Mouse (Mus musculus) brain, adult 10 weeks (tissue): ENCODE data around the gene Rom1. TPM values are rescaled to one million over a fixed set of nuclear protein-coding genes. Genes with fewer than 3 reads are reported as not detected.

ENCODE experiments used
- polyA plus RNA-seq: library from polyadenylated mRNA; stranded (reverse); fragments of 350-450 nt; fragmentation: Illumina TruSeq; extraction: RNeasy Lipid Tissue Mini Kit (QIAGEN cat#74804); gene quantifications from one replicate; pipeline ENCODE4 v1.2.3, GENCODE M21; 2015; ENCODE audit warnings: low read depth, low replicate concordance

Gene Rom1
- 10.4 TPM for polyA plus RNA-seq

GRCm38 (mm10) chr19:8929224-8930088 lies at the start of gene Rom1, which contains the start of gene Eml3:
Gene Rom1, minus strand, starts transcription at chr19:8929356.
Gene Eml3, plus strand, starts transcription at chr19:8929552.

DNA sequence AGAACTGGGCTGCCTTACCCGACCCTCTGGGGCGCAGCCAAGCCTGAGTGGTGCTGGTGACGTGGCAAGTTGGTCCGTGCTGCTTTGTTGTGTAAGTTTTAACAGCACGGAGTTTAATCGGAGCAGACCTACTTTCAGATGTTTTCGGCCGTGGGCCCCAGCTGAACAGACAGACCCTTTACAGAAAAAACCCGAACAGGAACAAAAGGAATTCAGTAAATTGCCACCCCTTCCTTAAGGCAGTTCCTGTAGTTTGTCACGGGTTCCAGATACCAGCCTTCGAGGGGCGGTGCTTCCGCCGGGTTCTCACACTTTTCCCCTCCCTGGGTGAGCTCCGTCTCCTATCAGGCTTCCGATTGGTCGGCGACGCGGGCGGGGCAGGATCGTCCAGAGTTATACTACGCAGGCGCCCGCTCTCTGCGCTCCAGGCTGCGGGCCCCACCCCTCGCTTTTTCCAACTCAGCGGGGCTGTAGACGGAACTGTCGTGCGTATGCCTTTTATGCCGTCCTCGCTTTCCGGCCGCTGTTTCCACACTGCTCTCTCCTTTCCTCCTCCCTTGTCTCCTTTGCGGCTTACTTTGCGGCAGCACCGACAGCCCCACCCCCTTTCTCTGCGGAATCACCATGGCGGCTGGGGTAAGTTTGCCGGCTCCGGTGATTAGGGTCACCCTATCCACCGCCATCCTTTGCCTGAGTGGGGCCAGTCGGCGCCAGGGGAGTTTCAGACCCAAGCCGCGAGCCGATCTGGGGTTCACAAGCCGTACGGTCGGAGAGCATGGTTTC lies 37.6 kb upstream of the Rom1 start, which contains the start of gene Eef1g:
Gene Eef1g (plus strand): TSS at position 452 of the 783 bp plus-strand sequence.

GRCm38 (mm10) chr19:8953135-8954039 lies 24.2 kb upstream of the Rom1 start, which contains the start of gene Tut1:
Gene Tut1, plus strand, starts transcription at chr19:8953847.

DNA sequence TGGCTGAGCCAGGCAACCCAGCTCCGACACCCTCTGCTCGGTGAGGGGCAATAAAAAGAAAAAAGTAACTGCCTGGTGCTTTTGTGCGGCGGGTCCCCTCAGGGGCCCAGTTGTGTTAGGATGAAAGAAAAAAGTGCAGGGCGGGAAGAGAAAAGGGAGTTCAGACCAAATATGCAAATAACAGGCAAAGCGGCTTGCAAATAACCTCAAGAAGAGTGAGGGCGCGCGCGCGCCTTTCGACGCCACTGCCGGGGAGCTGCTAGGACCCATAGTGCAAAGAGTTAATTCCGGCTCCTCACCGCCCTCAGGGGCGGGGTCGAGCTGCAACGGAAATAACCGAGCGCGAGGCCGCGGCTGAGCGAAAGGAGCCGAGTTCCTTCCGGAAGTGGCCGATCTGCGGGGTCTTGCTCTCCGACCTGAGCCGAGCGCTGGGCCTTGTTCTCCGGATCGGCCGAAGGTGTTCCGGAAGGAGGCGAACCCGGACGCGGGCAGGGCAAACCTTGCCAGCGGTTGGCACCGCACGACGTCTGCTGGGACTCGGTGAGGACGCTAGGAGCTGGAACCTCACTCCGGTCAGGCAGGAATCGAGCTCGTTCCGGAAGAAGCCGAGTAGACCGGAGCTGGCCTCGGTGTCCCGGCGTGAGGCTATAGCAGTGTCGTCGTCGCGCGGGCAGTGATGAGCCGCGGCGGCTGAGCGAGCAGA lies 12.5 kb upstream of the Rom1 start, which contains the start of gene Mta2:
Gene Mta2 (plus strand): TSS at position 361 of the 703 bp plus-strand sequence.

GRCm38 (mm10) chr19:8920073-8920736 lies 9.0 kb downstream of the Rom1 start, which contains the start of gene B3gat3:
Gene B3gat3, plus strand, starts transcription at chr19:8920374.

GRCm38 (mm10) chr19:8897865-8898495 lies 31.2 kb downstream of the Rom1 start, which contains the start of gene Ganab:
Gene Ganab, plus strand, starts transcription at chr19:8898071.

GRCm38 (mm10) chr19:8892829-8893766 lies 36.1 kb downstream of the Rom1 start, which contains the start of gene Ints5:
Gene Ints5, plus strand, starts transcription at chr19:8893005.

GRCm38 (mm10) chr19:8888511-8889385 lies 40.4 kb downstream of the Rom1 start, which contains the start of the genes 1810009A15Rik and Gm49416:
Gene 1810009A15Rik, plus strand, starts transcription at chr19:8888853.
Gene Gm49416, plus strand, starts transcription at chr19:8888926.

DNA sequence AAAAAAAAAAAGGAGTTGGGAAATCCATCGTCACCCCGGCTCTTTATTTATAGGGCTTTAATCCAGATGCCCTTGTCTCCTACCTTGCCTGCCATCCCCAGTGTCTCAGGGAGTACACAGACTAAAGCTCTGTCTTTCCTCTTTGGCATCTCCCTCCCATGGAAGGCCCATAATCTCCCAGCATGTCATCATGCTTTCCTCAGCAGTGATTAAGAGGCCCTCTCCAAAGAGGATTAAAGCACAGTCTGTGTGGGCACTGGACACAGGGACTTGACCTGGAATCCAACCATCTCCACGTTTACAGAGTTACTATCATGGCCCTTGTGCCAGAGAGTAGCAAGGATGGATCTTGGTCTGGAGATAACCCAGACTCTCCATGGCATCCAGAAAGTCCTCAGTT lies 45.5 kb downstream of the Rom1 start, which contains the start of the genes Lbhd1 and Gm49403:
Gene Lbhd1 (plus strand): TSS at position 117 of the 400 bp plus-strand sequence.
Gene Gm49403 (plus strand): TSS at position 315 of the 400 bp plus-strand sequence.

DNA sequence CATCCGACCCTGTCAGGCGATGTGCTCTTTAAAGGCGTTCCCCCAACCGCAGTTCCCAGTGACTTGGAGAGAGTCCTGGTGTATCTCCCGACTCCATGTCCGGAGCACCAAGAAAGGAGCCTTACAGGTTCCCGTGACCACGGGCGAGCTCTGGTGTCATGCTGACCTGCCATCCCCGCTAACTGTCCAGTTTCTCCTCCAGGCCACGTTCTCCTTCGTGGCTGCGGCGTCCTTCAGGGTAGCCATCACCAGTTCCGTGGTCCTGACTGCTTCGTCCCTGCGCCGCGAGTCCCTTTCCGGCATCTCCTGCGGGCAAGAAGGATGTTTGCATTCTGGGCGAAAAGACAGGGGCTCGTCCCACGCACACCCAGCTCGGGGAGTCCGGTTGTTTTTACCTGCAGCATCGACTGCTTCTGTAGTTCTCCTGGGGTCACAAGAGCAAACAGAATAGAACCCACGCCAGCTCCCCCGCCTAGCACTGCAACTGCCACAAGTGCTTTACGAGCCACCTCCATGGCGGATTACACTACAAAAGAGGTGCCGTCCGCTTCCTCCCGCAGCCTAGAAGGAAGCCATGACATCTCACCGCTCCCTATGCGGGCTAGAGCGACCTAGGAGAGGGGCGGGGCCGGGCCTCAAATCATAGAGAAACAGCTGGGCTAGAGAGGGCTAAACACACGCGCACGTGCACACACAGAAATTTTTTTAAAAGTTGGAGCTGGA lies 48.7 kb downstream of the Rom1 start, which contains the start of gene Uqcc3:
Gene Uqcc3 (minus strand): TSS at position 613 of the 723 bp plus-strand sequence.

Other genes starting within 250 kb of the Rom1 start
- 155 TPM for gene Slc3a2, start 206.0 kb downstream of the Rom1 start, polyA plus RNA-seq
- gene Wdr74, start 193.5 kb downstream of the Rom1 start, polyA plus RNA-seq = 52.0 TPM
- not detected for gene 1700092M07Rik, start 188.6 kb downstream of the Rom1 start, polyA plus RNA-seq
- 93.3 TPM for gene Stx5a, start 187.9 kb downstream of the Rom1 start, polyA plus RNA-seq
- gene Nxf1, start 172.3 kb downstream of the Rom1 start, polyA plus RNA-seq = 89.5 TPM
- gene Tmem223, start 158.4 kb downstream of the Rom1 start, polyA plus RNA-seq = 109 TPM
- gene Tmem179b, start 154.9 kb downstream of the Rom1 start, polyA plus RNA-seq = 11.0 TPM
- gene Taf6l, start 142.9 kb downstream of the Rom1 start, polyA plus RNA-seq = 12.2 TPM
- gene Polr2g, start 130.8 kb downstream of the Rom1 start, polyA plus RNA-seq = 206 TPM
- 4.3 TPM for gene Zbtb3, start 126.8 kb downstream of the Rom1 start, polyA plus RNA-seq
- 38.9 TPM for gene Ttc9c, start 110.0 kb downstream of the Rom1 start, polyA plus RNA-seq
- gene Hnrnpul2, start 109.3 kb downstream of the Rom1 start, polyA plus RNA-seq = 102 TPM
- not detected for gene AC129217.1, start 99.6 kb downstream of the Rom1 start, polyA plus RNA-seq
- 92.5 TPM for gene Bscl2, start 91.9 kb downstream of the Rom1 start, polyA plus RNA-seq
- gene Gng3, start 90.2 kb downstream of the Rom1 start, polyA plus RNA-seq = 191 TPM
- gene Lrrn4cl, start 78.6 kb downstream of the Rom1 start, polyA plus RNA-seq = 0.82 TPM
- 140 TPM for gene Ubxn1, start 57.9 kb downstream of the Rom1 start, polyA plus RNA-seq
- gene Uqcc3, start 48.4 kb downstream of the Rom1 start, polyA plus RNA-seq = 52.0 TPM
- 15.7 TPM for gene Lbhd1, start 45.6 kb downstream of the Rom1 start, polyA plus RNA-seq
- not detected for gene Gm49403, start 45.4 kb downstream of the Rom1 start, polyA plus RNA-seq
- gene 1810009A15Rik, start 40.5 kb downstream of the Rom1 start, polyA plus RNA-seq = 47.2 TPM
- gene Gm49416, start 40.4 kb downstream of the Rom1 start, polyA plus RNA-seq = not detected
- 12.2 TPM for gene Ints5, start 36.4 kb downstream of the Rom1 start, polyA plus RNA-seq
- 81.9 TPM for gene Ganab, start 31.3 kb downstream of the Rom1 start, polyA plus RNA-seq
- gene B3gat3, start 9.0 kb downstream of the Rom1 start, polyA plus RNA-seq = 219 TPM
- 10.3 TPM for gene Eml3, start 196 bp upstream of the Rom1 start, polyA plus RNA-seq
- gene Mta2, start 12.5 kb upstream of the Rom1 start, polyA plus RNA-seq = 42.2 TPM
- gene Tut1, start 24.5 kb upstream of the Rom1 start, polyA plus RNA-seq = 16.9 TPM
- 367 TPM for gene Eef1g, start 37.7 kb upstream of the Rom1 start, polyA plus RNA-seq
- 5.2 TPM for gene Ahnak, start 59.9 kb upstream of the Rom1 start, polyA plus RNA-seq
- gene Scgb1a1, start 158.6 kb upstream of the Rom1 start, polyA plus RNA-seq = not detected
- 116 TPM for gene Asrgl1, start 206.3 kb upstream of the Rom1 start, polyA plus RNA-seq